Mouse (Mus musculus): ENCODE measurements at regions not wholly inside any gene's neighbourhood (a gene's known extent, or its start where the extent isn't known, plus 50 kb on each side); places are given as distances from the start of the nearest gene placed in this dataset.

DNA sequence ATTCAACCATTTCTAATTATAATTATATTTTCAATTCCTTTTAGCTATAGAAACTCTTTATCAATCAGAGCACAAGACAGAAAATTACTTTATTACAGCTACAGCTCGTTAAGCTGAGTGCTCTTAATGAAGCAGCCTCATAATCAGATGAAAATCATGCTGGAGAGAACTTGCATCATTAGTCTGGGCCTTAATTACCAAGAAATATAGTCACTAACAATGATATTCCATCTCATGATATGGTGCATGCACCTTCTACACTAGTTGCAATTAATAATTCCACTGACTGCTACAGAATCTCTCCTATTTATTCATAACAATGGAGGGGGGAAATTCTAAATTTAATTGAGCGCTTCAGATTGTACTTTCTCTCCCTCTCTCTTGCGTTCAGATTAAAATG lies 393.5 kb upstream of the Spred2 start:
- TF ChIP-seq POLR2A (IDR thresholded peaks at IDR 0.05; ENCODE audit: borderline replicate concordance, extremely low read depth, insufficient read depth, insufficient read length, poor library complexity, severe bottlenecking) (no peak), CTCF (IDR thresholded peaks at IDR 0.05; ENCODE audit: borderline replicate concordance, extremely low read depth, insufficient read depth, insufficient read length) (no peak)

All from brain, embryonic 14.5 days (tissue).